Mouse (Mus musculus): ENCODE measurements at regions not wholly inside any gene's neighbourhood (a gene's known extent, or its start where the extent isn't known, plus 50 kb on each side); places are given as distances from the start of the nearest gene placed in this dataset.
A peak's percentile ranks its signal among the peaks of the same experiment; 100 is the strongest.

DNA sequence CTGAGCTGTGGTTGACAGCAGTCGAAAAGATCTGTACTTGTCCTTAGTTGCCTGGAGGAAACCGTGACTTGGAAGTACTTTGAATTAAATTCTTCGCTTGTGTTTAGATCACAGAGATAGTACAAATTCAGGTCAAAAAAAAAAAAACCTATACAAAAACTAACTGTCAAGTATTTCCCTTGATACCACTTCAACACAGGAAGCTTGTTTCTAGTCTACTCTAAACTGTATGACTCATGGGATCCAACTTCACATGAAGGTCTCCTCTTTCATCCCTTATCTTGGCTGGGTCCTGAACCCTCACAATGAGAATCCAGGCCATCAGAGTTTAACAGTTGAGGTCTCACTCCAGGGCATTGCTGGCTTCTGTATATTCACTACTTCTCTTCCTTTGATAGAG is 54.8 kb downstream of the Tmem30b start:
- DNase-seq = no peak

DNA sequence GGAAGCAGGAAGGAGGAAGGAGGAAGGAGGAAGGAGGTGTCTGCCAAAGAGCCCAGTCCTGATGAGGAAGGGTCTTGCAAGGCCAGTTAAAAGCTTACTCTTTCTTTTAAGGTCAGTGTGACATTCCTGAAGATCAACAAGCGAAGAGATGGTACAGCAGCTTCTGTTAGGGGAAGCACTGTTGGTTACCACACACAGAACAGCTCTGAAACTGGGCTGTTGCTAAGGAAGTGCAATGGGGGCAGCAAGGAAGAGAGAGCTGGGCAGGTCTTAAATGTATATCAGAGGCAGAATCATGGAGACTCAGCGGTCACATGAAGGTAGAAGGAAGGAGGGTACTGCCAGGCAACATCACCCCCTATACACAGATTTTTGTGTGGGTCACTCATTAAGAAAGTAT is 63.3 kb downstream of the Tmem30b start:
- no peak for DNase-seq

DNA sequence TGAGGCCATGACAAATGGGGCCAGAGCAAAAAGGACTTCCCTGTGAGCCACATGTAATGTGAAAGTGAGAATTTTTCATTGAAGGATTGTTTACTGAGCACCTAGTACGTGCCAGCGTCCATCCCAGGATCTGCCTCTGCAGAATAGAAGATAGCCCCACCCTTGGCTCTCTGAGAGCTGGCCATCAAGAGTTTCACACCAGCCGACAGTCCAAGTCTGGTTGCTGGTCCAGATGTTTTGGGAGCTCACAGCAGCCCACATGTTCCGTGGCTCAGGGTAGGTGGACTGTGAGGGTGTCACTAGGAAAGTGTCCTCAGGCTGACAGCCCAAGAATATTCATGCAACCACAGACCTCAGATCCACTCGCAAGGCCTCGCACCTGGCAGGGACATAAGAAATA is 63.9 kb downstream of the Tmem30b start:
- no peak for DNase-seq

DNA sequence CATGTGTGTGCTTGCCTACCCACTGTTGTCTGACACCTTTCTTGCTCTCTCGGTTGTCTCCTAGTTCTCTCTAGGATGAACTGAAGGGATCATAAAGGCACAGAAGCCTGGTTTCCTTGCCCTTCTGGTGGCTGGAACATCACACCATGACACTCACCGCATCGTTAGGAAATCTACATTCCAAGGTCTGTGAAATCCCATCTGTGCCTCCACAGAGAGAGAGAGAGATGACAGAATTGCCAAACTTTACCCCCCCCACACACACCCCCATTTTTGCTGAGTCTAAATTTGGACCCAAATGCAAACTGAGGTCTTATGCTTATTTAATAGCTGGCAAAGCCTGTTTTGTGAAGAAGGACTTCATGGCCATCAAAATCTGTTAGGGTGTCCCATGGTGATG is 64.5 kb downstream of the Tmem30b start:
- no peak for DNase-seq

DNA sequence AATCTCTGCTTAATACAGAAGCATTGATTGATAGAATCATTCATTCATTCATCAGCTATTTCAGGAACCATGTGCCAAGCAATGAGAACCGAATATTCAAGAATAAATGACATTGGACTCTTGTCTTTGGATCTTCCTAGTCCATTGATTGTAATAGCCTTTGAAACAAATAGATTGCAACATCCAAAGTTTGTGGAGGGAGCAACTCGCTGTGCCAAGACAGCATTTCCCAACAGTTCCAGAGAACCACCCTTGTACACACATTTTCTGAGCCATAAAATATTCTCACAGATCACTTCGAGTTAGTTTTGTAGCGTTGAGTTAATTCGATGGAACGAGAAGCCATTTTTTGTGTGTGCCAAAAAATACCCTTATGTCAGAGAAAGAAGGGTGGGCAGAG is 65.0 kb downstream of the Tmem30b start:
- DNase-seq = peak; percentile 22

DNA sequence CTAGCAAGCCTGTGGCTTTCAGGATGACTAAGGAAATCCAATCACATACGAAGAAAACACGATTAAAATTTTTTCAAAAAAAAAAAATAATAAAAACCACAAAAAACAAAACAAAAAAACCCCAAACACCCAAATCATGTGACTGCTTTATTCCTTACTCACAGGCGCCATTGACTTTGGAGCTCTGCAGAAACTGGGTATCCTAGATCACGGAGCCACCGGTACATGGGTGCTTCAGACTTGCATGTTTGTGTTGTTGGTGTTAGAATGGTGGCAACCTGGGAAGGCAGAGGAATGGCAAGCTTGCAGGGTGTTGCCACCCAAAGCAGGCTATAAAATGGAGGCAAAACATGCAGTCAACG is 65.6 kb downstream of the Tmem30b start:
- DNase-seq = no peak

DNA sequence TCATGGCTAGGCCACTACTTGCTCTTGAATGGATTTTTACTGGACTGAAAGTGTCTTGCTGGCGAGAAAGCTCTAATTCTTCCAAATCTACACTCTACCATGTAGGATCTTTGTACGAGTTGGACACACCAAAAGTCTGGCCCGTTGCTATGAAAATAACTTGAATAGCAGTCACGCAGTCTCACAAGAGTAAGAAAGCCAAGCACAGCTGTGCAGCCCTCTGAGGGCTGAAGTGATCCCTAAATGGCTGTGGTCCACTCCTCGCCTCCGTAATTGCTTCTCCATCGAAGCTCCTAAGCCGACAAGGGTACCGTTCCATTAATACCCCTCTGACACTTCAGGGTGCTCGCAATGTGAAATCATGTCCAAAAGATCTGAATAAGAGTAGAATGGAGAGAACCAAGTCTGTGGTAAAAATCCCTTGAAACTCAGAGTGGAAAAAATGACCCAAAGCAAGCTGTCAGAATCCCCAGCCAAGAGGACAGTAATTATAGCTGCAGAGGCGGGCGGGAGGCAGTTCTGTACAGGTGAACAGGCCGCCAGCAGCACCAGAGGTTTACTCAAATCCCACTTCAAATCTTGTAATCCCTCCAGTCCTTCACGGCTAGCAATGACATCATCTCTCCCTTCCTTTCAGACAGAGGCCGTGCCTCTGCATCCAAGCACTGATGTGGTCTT is 66.1 kb downstream of the Tmem30b start:
- DNase-seq = no peak

DNA sequence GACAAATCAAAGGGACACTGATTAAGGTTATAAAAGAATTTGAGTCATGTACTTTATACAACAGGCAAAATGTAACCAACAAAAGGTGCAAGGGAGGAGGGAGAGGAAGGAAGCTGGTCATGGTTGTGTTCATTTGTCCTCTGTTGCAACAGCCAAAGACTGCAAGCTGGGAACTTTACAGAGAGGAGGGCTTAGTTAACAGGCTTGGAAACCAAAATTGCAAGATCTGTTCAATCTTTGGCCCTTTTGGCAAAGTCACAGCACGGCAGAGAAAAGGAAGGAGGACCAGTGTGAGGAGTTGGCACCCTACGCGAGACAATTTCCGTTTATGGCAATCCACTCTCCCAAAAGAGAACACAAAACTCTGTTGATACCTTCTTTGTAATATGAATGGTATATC is 67.6 kb downstream of the Tmem30b start:
- DNase-seq = no peak

DNA sequence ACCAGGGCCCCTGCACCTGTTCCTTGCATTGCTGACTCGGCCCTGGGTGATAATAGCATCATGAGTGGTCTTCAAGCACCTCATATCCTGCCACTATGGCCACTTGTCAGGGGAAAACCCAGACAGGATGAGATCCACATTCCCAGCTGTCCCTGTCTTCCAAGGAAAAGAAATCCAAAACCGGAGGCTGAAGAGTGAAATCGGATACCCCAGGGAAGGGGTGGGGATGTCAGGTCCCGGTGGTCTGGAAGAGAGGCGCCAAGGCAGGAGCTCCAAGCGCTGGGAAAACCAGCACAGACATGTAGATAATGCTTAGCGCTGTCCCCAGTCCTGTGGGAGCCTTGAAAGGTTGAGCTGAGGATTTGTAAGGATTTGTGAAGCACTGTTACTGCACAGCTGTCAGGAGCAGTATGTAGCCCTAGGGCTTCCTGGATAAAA is 69.8 kb downstream of the Tmem30b start:
- DNase-seq = no peak

DNA sequence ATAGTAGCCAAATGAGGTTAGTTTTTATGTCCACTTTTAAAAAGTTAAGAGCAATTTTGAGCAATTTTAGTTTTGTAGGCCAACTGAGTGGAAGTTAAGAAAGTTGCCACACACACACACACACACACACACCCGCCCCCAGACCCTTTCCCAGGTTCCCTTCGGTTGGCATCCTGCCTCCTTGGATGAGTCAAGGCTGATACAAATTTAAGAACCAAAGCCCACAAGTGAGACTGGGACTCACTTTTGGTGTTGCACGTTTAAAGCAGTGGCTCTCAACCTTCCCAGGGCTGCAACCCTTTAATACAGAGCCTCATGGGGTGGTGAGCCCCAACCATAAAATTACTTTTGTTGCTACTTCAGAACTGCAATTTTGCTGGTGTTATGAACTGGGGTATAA is 70.4 kb downstream of the Tmem30b start:
- no peak for DNase-seq

DNA sequence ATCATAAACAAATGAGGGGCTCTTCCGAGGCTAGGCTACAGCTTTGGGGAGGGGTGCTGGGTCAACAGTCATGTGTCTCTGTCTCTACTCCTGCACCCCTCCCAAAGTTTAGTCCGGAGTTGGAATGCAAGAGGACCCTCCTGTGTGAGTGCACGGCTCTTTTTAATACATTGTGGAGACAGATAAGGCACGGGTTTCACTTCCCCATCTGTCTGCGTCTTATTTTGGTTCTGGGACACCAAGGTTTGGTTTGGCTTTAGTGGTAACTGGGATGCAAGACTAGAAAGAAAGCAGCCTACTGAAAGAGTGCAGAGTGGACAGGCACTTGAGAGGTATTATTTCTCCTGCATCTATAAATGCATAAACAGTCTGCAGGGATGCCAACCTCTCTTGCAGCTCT is 71.2 kb downstream of the Tmem30b start:
- DNase-seq = no peak

DNA sequence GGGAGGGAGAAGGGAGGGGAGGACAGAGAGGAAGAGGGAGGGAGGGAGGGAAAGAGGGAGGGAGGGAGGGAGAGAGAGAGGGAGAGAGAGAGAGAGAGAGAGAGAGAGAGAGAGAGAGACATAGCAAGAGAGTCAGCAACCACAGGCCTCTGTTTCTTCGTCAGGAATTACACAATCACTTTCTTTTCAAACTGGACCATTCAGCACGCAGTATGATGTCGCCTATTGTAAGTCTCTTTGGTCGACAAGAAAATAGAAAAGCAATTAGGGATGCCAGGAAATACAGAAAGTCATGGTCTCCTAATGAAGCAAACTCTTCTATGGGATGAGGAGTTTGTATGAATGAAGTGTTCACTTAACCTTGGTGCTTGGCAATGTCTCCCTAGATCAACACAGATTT is 73.1 kb downstream of the Tmem30b start:
- no peak for DNase-seq

DNA sequence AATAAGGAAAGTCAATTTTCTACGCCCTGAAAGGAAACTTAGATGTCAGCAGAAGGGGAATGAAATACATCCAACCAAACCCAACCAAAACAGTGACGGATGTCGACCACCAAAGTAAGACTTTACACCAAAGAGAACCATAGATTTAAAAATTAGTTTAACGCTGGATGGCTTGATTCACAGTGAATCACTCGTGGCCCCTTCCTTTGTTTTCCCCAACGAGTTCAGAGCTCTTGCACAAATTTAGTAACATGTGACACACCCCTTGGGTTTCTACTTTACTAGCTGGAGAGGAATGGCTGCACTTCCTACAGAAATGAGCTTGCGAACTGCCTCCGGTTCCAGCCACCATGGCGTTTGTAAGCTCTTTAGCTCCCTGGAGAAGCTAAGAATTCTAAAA is 74.2 kb downstream of the Tmem30b start:
- DNase-seq = no peak

DNA sequence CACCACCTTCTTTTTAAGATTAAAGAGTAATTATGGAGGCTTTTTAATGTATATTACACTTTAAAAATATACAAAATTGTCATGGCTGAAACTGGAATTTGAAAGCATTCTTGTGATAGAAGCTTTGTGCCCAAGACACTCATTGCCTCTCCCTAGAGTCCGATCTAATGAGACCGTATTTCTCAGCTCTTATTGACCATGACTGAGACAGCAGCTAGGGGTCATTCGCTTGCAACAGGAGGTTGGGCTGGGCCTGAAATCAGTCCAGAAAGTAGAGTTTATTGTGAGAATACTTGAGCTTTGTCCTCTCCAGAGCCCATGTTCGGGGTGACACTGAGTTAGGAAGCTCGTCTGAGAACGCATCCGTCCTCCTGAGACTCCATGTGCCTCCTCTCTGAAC is 79.7 kb downstream of the Tmem30b start:
- no peak for DNase-seq

DNA sequence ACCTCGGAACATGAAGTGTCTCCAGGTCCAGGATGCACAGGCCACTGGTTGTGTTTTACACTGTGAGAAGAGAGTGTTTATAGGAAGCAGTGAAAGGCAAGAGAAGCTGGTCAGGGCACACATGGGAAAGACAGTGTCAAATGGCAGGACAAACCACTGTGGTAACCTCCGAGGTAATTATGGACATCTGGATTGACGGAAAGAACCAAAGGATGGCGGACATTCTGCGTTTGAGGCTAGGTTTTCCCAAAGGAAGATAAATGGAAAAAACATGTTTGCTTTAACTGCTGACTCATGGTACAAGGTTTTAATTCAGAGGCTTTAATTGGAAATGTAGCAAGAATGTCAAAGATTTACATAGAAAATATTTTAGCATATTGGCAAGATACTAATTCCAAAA is 80.2 kb downstream of the Tmem30b start:
- DNase-seq = no peak

DNA sequence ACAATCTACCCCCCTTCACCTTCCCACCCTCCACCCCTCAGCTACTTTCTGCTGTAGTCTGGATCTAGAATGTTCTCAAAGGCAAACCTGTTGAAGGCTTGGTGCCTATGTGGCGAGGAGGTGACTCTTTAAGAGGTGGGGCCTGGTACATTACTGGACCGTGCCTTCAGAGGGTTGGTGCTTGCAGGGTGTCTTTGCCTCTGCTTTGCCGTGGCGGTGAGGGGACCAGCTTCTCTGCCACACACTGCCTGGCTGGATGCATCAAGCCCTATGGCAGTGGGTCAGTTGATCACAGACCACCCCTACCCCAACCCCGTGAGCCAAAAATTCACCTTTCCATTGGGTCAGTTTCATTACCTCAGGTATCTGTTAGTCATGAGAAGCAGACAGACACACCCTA is 81.9 kb downstream of the Tmem30b start:
- no peak for DNase-seq

DNA sequence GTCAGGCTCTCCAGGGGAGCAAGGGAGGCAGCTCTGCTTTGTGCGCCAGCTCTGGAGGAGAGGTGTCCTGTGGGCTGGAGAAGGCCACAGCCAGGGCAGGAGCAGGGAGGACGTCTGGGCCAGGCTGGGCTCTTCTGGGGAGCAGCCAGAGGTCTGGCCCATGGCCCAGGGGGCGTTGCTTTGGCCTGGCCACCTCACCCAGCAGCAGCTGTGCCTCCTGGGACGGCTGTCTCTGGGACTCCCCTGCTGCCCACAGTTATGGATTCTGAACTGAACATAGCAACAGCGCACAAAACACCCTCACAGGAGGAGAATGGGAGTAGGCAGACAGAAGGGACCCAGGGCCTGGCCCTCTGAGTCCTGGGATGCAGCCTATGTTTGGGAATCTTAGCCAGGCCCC is 84.1 kb downstream of the Tmem30b start:
- peak; percentile 53 for DNase-seq

DNA sequence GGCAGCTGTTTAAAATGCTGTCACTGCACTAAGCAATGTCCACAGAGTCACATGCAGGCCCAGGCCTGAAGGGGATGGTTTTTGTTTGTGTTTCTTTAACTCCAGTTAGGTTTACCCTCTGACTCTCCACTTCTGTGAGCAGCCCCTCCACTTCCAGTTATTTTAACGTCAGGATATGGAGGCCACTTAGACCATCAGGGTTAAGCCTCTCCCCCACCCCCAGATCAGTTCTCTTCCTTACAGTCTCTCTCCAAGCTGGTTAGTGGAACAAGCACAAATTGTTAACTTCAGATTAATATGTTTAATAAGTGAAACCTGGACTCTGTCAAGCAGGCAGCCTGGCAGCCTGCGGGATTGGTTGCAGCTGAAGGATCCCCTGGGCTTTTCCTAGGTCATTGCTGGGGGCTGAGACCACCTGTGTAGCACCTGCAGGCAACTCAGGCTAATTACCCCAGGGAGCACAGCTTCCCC is 85.9 kb downstream of the Tmem30b start:
- no peak for DNase-seq

DNA sequence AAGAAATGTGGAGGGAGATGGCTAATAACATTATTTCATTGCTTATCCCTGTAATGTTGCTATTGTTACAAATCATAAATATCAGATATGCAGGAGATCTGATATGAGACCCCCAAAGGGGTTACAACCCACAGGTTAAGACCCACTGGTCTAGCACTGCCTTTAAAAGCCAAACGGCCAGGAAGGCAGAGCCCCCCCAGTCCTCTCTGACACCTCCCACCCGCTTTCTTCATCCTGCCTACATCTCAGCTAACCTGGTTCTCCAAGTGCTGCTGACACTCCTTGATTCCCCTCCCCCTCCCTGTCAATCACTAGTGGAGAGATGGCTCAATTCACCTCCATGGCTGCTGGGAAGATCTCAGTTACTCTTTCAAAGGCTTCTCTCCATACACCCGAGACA is 94.9 kb downstream of the Tmem30b start:
- DNase-seq = no peak

DNA sequence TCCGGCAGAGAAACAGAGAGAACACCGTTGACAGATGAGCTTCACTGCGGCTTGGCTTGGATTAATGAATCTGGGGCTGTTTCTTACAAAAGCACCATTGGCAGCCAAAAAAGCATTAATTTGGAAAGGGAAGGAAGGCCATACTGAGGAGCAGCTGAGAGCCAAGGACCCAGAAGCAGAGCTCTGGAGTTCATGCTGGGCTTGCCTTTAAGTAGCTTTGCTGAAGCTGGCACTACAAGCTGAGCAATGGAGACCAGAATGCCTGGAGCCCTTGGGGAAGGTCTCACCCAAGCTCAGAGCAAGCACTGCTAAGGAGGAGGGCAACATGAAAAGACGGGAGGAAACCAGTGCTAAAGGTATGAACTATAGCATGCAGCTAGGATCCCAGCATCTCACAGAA is 95.7 kb downstream of the Tmem30b start:
- DNase-seq = no peak

DNA sequence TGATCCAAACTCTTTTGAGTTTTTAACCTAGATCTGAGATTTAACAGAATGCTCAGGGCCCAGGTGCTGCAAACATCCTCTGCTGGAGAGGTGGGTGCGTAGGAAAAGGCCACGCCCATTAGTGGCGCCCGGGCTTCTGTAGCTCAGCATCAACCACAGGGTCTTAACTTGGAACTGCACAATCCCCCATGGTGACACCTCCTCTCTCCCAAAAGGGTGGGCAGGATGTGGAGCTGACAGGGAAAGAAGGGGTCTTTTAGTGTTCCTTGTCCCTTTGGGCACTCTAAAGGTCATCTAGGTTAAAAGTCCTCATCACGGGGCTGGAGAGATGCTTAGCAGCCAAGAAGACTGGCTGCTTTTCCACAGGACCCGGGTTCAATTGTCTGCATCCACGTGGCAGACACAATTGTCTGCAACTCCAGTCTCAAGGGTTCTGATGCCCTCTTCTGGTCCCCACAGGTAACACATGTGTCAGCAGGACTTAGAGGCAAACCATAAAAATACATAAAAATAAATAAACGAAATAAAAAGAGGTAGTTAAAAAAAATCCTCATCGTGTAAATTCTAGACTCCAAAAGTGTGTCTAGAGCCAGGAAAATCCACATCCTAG is 96.2 kb downstream of the Tmem30b start:
- DNase-seq = peak; percentile 45

DNA sequence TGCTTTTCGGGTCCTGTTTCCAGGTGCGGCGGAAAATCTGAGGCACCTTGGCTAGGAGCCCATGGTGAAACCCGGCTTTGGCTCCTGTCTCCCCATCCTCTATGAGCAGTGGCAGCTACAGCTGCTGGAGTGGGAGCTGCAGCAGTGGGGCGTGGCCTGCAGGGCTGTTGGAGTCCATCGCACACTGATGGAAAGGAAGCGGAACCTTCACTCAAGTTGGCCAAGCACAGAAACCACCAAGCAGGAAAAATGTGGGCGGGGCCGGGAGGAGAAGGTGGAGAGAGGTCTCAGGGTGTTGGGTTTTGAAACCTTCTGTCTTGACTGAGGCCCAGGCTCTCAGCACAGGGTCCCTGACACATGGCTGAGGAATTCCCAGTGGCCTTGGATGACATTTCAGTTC is 97.1 kb downstream of the Tmem30b start:
- peak; percentile 58 for DNase-seq

DNA sequence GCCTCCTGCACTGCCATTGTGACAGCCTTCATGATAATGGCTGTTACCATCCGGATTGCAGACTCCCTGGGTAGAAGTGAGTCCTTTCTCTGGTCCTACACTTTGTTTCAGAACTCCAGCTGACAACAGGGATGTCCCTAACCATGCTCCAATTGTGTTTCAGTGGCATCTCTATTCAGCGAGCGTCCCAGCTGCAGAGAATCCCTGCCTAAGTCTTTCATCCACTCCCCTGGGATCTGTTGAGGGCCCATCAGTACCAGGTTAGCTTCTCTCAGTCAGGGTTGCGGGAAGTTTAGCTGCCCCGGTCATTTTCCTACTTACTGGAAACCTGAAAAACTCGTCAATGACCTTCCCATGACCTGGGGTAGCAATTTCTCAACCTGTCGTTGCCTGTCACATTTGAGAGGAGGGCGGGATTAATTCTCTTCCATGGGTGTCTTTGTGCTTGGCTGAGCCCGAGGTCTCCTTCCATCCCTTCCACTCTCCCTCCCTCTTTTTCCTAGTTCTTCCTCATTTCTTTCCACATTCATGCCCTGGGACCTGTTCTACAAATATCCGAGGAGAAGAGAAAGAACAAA is 97.7 kb downstream of the Tmem30b start:
- DNase-seq = no peak

DNA sequence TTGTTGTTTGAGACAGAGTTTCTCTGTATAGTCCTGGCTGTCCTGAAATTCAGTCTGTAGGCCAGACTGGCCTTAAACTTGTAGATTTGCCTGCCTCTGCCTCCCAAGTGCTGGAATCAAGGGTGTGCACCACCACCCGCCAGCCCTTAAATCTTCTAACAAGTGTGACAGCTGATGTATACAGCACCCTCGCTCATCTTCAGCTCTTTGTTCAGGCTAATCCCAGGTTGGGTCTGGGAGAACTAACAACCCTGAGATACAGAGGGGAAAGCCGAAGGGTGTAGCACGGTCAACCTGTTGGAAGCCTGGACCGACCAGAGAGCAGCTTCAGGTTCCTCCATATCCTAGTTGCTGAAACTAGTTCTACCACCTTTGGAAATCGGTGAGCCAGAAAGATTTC is 99.0 kb downstream of the Tmem30b start:
- DNase-seq = no peak

DNA sequence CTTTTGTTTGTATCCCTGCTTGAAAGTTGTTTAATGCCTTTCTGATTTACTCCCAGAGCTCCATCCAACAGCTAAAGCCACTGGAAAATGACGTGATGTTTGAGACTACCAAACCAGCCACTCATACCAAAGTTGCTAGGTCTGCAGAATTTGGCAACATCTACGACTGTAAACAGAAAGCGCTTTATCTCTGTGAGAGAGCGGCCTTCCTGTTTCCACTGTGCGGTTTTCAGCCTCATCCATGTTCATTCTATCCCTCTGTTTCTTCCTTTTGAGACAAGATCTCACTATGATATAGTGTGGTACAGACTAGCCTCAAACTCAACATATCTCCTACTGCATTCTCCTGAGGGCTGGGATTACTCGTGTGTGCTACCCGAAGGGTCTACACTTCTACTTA is 100.0 kb downstream of the Tmem30b start:
- no peak for DNase-seq

Measured in lung, postnatal 14 days (tissue).